Mouse (Mus musculus) myocyte (in vitro differentiated cells): Measurements from ENCODE around the gene Gm4881.

ENCODE experiments used
- CEBPB ChIP-seq: IDR thresholded peaks from 2 replicates; pipeline ENCODE4 v1.6.1; 2011; ENCODE audit warnings: mild to moderate bottlenecking, moderate library complexity; ENCODE audit not compliant: poor library complexity, insufficient read depth, severe bottlenecking
- E2F4 ChIP-seq: IDR thresholded peaks from one replicate; pipeline ENCODE4 v1.6.1; 2011; ENCODE audit warnings: mild to moderate bottlenecking, control low read depth, moderate library complexity; ENCODE audit not compliant: insufficient read depth
- MYOD1 ChIP-seq, 3 experiments: IDR thresholded peaks; one replicate each; pipeline ENCODE4 v1.6.1; 2011; ENCODE audit warnings: control low read depth in 2 of 3, low read depth in 2 of 3, mild to moderate bottlenecking in 2 of 3, moderate library complexity in 1 of 3; ENCODE audit not compliant: insufficient read length in 2 of 3, control insufficient read depth in 1 of 3
- MYOG ChIP-seq, 3 experiments: IDR thresholded peaks; one replicate each; pipeline ENCODE4 v1.6.1; 2011; ENCODE audit warnings: control low read depth in 2 of 3, low read depth in 2 of 3, mild to moderate bottlenecking in 2 of 3; ENCODE audit not compliant: insufficient read length in 2 of 3, control insufficient read depth in 1 of 3, insufficient read depth in 1 of 3
- POLR2A ChIP-seq: IDR thresholded peaks from one replicate; pipeline ENCODE4 v1.6.1; 2011; ENCODE audit warnings: low read depth, mild to moderate bottlenecking, control low read depth, moderate library complexity; ENCODE audit not compliant: insufficient read length
- TCF12 ChIP-seq: IDR thresholded peaks from one replicate; pipeline ENCODE4 v1.6.1; 2011; ENCODE audit warnings: mild to moderate bottlenecking, control low read depth; ENCODE audit not compliant: poor library complexity, insufficient read depth, severe bottlenecking
- USF1 ChIP-seq: IDR thresholded peaks from one replicate; pipeline ENCODE4 v1.6.1; 2011; ENCODE audit warnings: low read depth, mild to moderate bottlenecking, control low read depth, moderate library complexity

GRCm38 (mm10) chr7:24885468-24886307 lies 58.6 kb downstream of the Gm4881 start:
- TF ChIP-seq POLR2A (peak; percentile 29), E2F4 (no peak), TCF12 (no peak), USF1 (no peak), MYOG (IDR thresholded peaks at IDR 0.05; ENCODE audit: control insufficient read depth in 1 of 3, insufficient read depth in 1 of 3, insufficient read length in 2 of 3, low read depth in 2 of 3) (no peak), CEBPB (no peak), MYOD1 (IDR thresholded peaks at IDR 0.05; ENCODE audit: control insufficient read depth in 1 of 3, insufficient read length in 2 of 3, low read depth in 2 of 3) (no peak)
